Mouse (Mus musculus): ENCODE measurements around the gene Ano6. TPM values are rescaled to one million over a fixed set of nuclear protein-coding genes. Genes with fewer than 3 reads are reported as not detected.

Ano6 gene
- polyA plus RNA-seq, 1 experiment from 2014 or later: 38.9 TPM

GRCm38 (mm10) chr15:95843183-95843949 lies 52.7 kb downstream of the Ano6 start:
- no peak for ATAC-seq
- no peak for DNase-seq (ENCODE audit: low spot score)
- Histone ChIP-seq H3K27ac (ENCODE audit: low read length) (no peak overlapping the region), H3K4me3 (ENCODE audit: low read depth, low read length) (no peak overlapping the region), H3K9me3 (ENCODE audit: low read length) (no peaks in the 10 kb centered on the region), H3K36me3 (ENCODE audit: insufficient read depth, low read length) (no peaks in the 10 kb centered on the region), H3K4me2 (replicated peaks; ENCODE audit: low read depth, low read length) (no peak overlapping the region), H3K4me1 (ENCODE audit: insufficient read depth, low read depth, low read length) (0 out of 2 replicates have a peak, but pooled peaks cover 3% of the 10 kb centered on the region), H3K9ac (replicated peaks; ENCODE audit: low read depth) (no peak overlapping the region), H3K27me3 (replicated peaks; ENCODE audit: insufficient read depth, low read length) (no peaks in the 10 kb centered on the region)
- WGBS: 49% methylated on average over 18 of the region's 18 CpGs
- TF ChIP-seq EP300 (IDR thresholded peaks at IDR 0.05) (no peak), CTCF (IDR thresholded peaks at IDR 0.05) (no peak)

GRCm38 (mm10) chr15:95844412-95844811 lies 53.8 kb downstream of the Ano6 start:
- Histone ChIP-seq H3K27me3 (replicated peaks; ENCODE audit: insufficient read depth, low read length) (no peaks in the 10 kb centered on the region), H3K9ac (replicated peaks; ENCODE audit: low read depth) (no peak overlapping the region), H3K4me3 (ENCODE audit: low read depth, low read length) (no peak overlapping the region), H3K4me1 (ENCODE audit: insufficient read depth, low read depth, low read length) (peaks cover 3% of the 10 kb centered on the region; the same call in 1 of the 2 replicates), H3K27ac (ENCODE audit: low read length) (no peak overlapping the region), H3K36me3 (ENCODE audit: insufficient read depth, low read length) (no peaks in the 10 kb centered on the region), H3K9me3 (ENCODE audit: low read length) (no peaks in the 10 kb centered on the region), H3K4me2 (replicated peaks; ENCODE audit: low read depth, low read length) (no peak overlapping the region)
- WGBS: 39% methylated on average over 2 of the region's 2 CpGs
- ATAC-seq (no peak), DNase-seq (ENCODE audit: low spot score) (no peak)
- TF ChIP-seq CTCF (IDR thresholded peaks at IDR 0.05) (no peak), EP300 (IDR thresholded peaks at IDR 0.05) (no peak)

- Histone ChIP-seq H3K4me3 (ENCODE audit: low read depth, low read length) (no peak overlapping the region), H3K9me3 (ENCODE audit: low read length) (no peaks in the 10 kb centered on the region), H3K4me2 (replicated peaks; ENCODE audit: low read depth, low read length) (no peak overlapping the region), H3K36me3 (ENCODE audit: insufficient read depth, low read length) (no peaks in the 10 kb centered on the region), H3K9ac (replicated peaks; ENCODE audit: low read depth) (no peak overlapping the region), H3K27ac (ENCODE audit: low read length) (no peak overlapping the region), H3K27me3 (replicated peaks; ENCODE audit: insufficient read depth, low read length) (no peaks in the 10 kb centered on the region), H3K4me1 (ENCODE audit: insufficient read depth, low read depth, low read length) (peaks cover 6% of the 10 kb centered on the region; the same call in 1 of the 2 replicates)
- TF ChIP-seq EP300 (IDR thresholded peaks at IDR 0.05) (no peak), CTCF (IDR thresholded peaks at IDR 0.05) (no peak)
- DNase-seq (ENCODE audit: low spot score): no peak
- 66% methylated on average over 5 of the region's 5 CpGs for WGBS
- ATAC-seq: no peak
These were observed 55.5 kb downstream of the Ano6 start for GRCm38 (mm10) chr15:95846102-95846501.

- H3K4me1 ChIP-seq (ENCODE audit: insufficient read depth, low read depth, low read length): peaks cover 6% of the 10 kb centered on the region; the same call in 1 of the 2 replicates
- ATAC-seq: no peak
- peak; percentile 12 for DNase-seq (ENCODE audit: low spot score)
These were observed 57.9 kb downstream of the Ano6 start for GRCm38 (mm10) chr15:95848493-95849064.

GRCm38 (mm10) chr15:95849513-95850411 lies 59.1 kb downstream of the Ano6 start:
- no peak overlapping the region for H3K9ac ChIP-seq (replicated peaks; ENCODE audit: low read depth)
- peaks cover 6% of the 10 kb centered on the region; the same call in 1 of the 2 replicates for H3K4me1 ChIP-seq (ENCODE audit: insufficient read depth, low read depth, low read length)
- no peaks in the 10 kb centered on the region for H3K36me3 ChIP-seq (ENCODE audit: insufficient read depth, low read length)
- H3K4me3 ChIP-seq (ENCODE audit: low read depth, low read length): no peak overlapping the region
- TF ChIP-seq CTCF (IDR thresholded peaks at IDR 0.05): no peak
- no peak for TF ChIP-seq EP300 (IDR thresholded peaks at IDR 0.05)
- H3K4me2 ChIP-seq (replicated peaks; ENCODE audit: low read depth, low read length): no peak overlapping the region
- ATAC-seq (no peak), DNase-seq (ENCODE audit: low spot score) (no peak)
- no peaks in the 10 kb centered on the region for H3K27me3 ChIP-seq (replicated peaks; ENCODE audit: insufficient read depth, low read length)
- H3K9me3 ChIP-seq (ENCODE audit: low read length): no peaks in the 10 kb centered on the region
- WGBS: 70% methylated on average over 18 of the region's 18 CpGs
- H3K27ac ChIP-seq (ENCODE audit: low read length): no peak overlapping the region

More at GRCm38 (mm10) chr15:95848493-95849064, 57.9 kb downstream of the Ano6 start:
- no peaks in the 10 kb centered on the region for H3K36me3 ChIP-seq (ENCODE audit: insufficient read depth, low read length)
- no peak overlapping the region for H3K9ac ChIP-seq (replicated peaks; ENCODE audit: low read depth)
- no peaks in the 10 kb centered on the region for H3K27me3 ChIP-seq (replicated peaks; ENCODE audit: insufficient read depth, low read length)
- no peak overlapping the region for H3K4me2 ChIP-seq (replicated peaks; ENCODE audit: low read depth, low read length)
- no peak overlapping the region for H3K27ac ChIP-seq (ENCODE audit: low read length)
- WGBS: 42% methylated on average over 6 of the region's 6 CpGs
- no peaks in the 10 kb centered on the region for H3K9me3 ChIP-seq (ENCODE audit: low read length)
- H3K4me3 ChIP-seq (ENCODE audit: low read depth, low read length): no peak overlapping the region
- TF ChIP-seq CTCF (IDR thresholded peaks at IDR 0.05): no peak
- TF ChIP-seq EP300 (IDR thresholded peaks at IDR 0.05): no peak

- 79% methylated on average over 5 of the region's 5 CpGs for WGBS
These were observed 59.9 kb downstream of the Ano6 start for GRCm38 (mm10) chr15:95850546-95850945.

More at GRCm38 (mm10) chr15:95850546-95850945, 59.9 kb downstream of the Ano6 start:
- Histone ChIP-seq H3K4me3 (ENCODE audit: low read depth, low read length) (no peak overlapping the region), H3K9me3 (ENCODE audit: low read length) (no peaks in the 10 kb centered on the region), H3K27me3 (replicated peaks; ENCODE audit: insufficient read depth, low read length) (no peaks in the 10 kb centered on the region), H3K4me1 (ENCODE audit: insufficient read depth, low read depth, low read length) (peaks cover 9% of the 10 kb centered on the region; the same call in 1 of the 2 replicates), H3K9ac (replicated peaks; ENCODE audit: low read depth) (no peak overlapping the region), H3K27ac (ENCODE audit: low read length) (no peak overlapping the region), H3K4me2 (replicated peaks; ENCODE audit: low read depth, low read length) (no peak overlapping the region), H3K36me3 (ENCODE audit: insufficient read depth, low read length) (no peaks in the 10 kb centered on the region)
- peak; percentile 25 for DNase-seq (ENCODE audit: low spot score)
- TF ChIP-seq CTCF (IDR thresholded peaks at IDR 0.05): no peak
- no peak for TF ChIP-seq EP300 (IDR thresholded peaks at IDR 0.05)
- ATAC-seq: no peak
